Mouse (Mus musculus) cerebral cortex, adult 2 months (tissue): ENCODE results near the gene Lipe.

Source experiments
- WGBS: fragments of 180-500 bp; shearing (Covaris S2); methylation state at CpG from one replicate; pipeline ENCODE4 v1.1.7; 2018; 5-methylcytosine and 5-hydroxymethylcytosine counted together

Lipe gene

DNA sequence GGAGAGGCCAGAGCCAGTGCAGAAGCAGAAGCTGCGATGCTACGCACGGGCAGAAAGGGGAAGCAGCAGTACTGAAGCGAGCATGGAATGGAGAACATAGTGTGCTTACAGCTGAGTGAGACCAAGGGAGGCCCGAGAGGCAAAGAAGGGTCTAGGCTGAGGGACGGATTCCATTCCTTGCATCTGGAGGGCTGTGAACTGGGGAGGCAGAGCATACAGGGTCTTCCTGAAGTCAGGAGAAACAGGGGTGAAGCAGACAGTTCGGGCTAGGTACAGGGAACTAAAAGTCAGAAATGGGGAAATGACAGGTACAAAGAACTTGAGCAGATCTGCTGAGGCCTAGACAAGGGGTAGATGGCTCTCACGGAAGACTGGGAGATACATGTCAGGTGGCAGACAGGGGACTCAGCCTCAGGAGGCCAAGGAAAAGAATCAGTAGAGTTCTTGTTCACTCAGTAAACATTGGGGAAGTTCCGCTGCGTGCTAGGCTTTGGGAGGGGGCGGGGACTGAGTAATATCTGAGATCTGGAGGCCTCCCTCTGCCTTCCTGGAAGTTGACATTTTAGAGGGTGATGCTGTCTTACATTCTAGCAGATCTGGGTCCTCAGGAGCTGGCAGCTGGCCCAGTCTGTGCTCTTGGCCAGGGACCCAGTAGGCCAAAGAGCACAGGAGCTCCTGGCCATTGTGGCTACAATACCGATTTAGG is 12.5 kb downstream of the Lipe start:
- 66% methylated on average over 12 of the region's 12 CpGs for WGBS

DNA sequence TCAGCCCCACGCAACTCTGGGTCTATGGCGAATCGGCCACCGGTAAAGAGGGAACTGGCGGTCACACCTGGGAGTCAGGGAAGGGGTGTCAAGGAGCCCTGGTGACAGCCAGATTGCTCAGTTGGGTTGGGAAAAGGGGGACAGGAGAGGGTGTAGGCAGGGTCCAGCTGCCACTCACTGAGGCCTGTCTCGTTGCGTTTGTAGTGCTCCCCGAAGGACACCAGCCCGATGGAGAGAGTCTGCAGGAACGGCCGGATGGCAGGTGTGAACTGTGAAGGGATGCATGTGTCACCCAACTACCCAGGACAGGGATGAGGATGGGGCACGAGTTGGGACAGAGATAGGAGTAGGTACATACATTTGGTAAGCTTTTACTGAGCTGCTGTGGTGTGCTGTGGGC is 13.3 kb downstream of the Lipe start:
- WGBS, result 93% methylated on average over 12 of the region's 12 CpGs

GRCm38 (mm10) chr7:25384818-25385217 is 13.7 kb downstream of the Lipe start:
- WGBS, result 87% methylated on average over 9 of the region's 9 CpGs

- WGBS, result 80% methylated on average over 13 of the region's 13 CpGs
Observed at GRCm38 (mm10) chr7:25384318-25384717, 14.2 kb downstream of the Lipe start.

DNA sequence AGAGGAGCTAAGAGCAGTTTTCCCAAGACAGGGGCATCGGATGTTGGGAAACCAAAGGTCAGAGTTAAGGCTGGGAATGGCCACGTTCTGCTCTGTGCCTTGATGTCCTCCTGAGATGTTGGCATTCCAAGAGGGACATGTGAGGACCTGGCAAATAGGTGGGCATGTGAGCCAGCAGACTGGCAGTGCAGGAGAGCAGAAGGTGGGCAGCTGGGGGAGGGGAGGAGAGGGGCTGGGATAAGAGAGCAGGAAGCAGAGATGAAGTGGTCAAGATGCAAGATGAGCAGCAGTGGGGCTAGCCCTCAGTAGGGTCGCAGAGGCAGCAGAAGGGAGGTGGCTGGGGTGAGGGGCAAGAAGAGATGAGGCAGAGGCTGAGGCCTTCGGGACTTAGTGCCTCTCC is 14.6 kb downstream of the Lipe start:
- 79% methylated on average over 4 of the region's 4 CpGs for WGBS

DNA sequence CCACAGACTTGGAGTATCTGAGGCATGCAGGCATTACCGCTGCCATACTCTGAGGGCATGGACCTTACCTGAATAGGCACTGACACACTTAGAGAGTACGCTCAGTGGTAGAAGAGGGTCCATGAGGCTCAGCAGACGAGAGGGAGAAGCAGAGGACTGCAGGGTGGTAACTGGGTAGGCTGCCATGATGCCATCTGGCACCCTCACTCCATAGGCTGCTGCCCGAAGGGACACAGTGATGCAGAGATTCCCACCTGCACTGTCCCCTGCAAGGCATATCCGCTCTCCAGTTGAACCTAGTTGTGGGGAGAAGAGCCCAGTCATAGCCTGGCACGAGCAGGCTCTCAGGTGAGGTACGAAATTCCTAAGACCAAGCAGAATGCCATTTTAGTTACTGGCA is 15.1 kb downstream of the Lipe start:
- 83% methylated on average over 7 of the region's 7 CpGs for WGBS

DNA sequence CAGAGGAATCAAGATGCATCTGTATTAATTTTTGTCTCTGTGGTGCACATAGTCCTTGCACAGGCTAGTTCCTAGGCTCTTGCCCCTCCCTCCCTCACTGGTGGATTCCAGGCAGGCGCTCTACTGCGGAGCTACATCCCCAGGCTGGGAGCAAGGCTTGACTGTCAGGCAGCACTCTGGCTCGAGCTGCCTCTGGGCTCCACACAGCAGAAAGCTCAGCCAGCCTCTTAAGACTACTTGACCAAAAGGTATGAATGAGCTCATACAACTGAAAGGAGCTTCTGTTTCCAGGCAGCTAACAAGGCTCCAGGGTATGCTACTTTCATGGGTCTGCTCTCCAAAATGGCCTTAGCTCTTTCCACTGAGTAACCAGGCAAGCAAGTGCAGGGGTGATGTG is 17.2 kb downstream of the Lipe start:
- WGBS, result 65% methylated on average over 3 of the region's 3 CpGs

DNA sequence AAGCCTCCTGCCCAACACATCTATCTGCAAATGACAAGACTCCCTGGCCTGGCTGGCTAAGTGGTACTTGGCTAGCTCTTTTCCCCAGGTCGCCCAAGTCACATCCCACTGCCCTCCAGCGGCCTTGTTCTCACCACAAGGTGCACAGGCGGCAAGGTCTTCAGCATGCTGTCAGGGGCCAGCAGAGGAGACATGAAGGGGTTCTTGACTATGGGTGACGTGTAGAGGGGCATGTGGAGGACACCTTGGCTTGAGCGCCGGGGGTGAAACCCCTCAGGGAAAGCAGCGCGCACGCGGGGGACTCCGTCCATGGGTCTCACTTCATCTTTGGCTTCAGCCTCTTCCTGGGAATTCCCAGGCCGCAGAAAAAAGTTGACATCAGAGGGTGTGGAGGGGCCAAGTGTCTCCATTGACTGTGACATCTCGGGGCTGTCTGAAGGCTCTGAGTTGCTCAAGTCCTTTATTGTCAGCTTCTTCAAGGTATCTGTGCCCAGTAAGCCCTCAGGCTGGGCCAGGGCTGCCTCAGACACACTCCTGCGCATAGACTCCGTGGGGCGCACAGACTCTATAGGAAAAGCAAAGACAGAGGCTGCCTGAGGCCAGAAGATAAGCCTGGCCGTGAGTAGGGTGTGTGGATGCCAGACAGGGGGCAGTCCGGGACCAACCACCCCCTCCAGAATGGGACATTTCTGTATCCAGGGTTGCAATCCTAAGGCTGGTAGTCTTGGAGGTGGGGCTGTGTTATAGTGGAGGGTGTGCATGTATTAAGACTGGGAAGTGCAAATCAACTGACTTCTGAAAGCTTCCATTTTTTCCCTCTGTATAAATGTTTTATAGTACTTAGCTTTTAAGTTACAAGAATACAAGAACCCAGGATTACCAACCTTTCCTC is 17.9 kb downstream of the Lipe start:
- 77% methylated on average over 18 of the region's 18 CpGs for WGBS

GRCm38 (mm10) chr7:25379551-25380351 is 18.8 kb downstream of the Lipe start:
- WGBS, result 20% methylated on average over 42 of the region's 42 CpGs

- 80% methylated on average over 13 of the region's 13 CpGs for WGBS
Observed at GRCm38 (mm10) chr7:25378181-25379100, 20.1 kb downstream of the Lipe start.

DNA sequence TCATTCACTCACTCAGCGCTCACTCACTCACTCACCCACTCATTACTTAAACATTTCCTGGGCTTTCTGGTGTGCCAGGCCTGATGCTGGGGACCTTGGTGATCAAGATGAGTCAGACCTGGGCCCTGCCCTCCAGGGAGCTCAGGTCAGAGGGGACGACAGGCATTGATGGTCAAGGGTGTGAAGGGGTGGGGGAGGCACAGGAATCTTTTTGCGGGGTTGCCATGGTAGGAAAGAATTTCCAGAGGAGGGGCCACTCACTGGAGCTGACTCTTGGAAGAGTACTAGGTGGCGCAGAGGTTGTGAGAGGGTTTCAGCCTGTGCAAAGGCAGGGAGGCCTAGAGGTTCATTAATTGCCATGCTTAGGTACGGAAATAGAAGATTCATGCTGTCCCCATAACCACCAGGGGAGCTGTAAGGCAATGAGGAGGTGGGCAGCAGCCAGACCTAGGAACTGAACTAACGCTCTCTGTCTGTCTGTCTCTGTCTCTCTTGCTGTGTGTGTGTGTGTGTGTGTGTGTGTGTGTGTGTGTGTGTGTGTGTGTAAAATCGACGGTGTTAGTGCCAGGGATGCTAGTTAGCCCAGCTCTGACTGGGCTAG is 21.3 kb downstream of the Lipe start:
- WGBS, result 34% methylated on average over 8 of the region's 8 CpGs

- 12% methylated on average over 17 of the region's 17 CpGs for WGBS
Observed at GRCm38 (mm10) chr7:25376556-25376955, 22.0 kb downstream of the Lipe start.

- 87% methylated on average over 5 of the region's 5 CpGs for WGBS
Observed at GRCm38 (mm10) chr7:25372441-25372840, 26.1 kb downstream of the Lipe start.

DNA sequence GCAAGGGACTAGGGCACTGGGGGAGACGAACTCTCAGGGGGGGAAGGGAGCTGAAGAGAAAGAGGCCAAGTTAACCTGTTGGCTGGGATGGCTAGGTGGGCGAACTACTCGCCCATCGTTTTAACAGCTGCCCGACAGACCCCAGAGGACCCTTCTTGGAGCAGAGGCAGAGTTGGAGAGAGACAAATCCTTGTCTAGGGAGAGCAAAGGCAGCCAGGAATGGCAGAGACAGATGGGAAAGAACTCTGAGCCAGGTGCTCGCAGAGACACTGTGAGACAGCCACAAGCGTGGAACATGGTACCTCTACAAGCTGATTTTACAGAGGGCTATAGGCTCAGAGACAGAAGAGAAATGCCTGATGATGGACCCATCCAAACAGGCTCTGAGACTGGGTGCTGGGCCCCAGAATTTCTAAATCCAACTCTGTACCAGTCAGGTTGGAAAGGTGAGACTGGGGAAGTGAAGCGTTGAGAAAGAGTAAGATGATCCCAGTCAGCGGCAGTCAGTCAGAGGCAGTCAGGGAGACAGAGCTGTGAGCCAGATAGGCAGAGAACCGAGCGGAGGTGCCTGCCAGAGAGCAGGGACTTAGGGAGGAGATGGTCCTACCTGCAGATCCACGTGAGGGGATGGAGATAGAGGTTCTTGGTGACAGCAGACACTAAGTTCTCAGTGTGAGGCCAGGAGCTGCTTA is 29.3 kb downstream of the Lipe start, which contains the start of gene Cnfn:
Gene Cnfn (minus strand): TSS at position 667 of the 692 bp plus-strand sequence.
- 53% methylated on average over 12 of the region's 12 CpGs for WGBS

- 25% methylated on average over 12 of the region's 12 CpGs for WGBS
Observed at GRCm38 (mm10) chr7:25368333-25368732, 30.2 kb downstream of the Lipe start.

DNA sequence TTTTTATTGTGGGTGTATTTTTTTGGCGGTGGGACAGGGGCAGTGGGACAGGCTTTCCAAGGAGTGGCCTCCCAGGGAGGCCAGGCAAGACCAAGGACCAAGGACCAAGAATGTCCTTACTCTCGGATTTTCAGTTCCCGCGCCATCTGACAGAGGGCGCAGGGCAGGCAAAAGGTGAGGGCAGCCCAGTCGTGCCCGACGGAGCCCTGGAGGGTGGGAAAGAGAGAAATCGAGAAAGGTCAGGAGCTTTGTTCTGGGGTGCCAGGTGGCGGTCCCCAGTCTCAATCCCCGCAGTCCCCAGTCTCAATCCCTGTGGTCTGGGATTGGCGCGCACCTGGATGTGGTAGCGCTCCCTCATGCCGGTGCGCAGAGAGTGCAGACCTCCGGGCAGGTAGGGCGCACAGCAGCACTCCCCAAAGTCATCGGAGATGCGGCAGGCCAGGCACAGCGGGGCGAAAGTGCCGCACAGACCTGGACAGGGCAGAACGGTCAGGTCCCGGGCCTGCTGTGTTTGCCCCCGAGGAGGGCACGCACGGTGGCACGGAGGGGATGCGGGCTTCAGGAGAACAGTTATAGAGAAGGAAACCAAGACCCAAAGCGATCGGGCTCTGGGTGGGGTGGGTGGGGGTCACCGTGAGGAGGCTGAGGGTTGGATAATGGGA is 30.7 kb downstream of the Lipe start:
- WGBS, result 13% methylated on average over 33 of the region's 33 CpGs

DNA sequence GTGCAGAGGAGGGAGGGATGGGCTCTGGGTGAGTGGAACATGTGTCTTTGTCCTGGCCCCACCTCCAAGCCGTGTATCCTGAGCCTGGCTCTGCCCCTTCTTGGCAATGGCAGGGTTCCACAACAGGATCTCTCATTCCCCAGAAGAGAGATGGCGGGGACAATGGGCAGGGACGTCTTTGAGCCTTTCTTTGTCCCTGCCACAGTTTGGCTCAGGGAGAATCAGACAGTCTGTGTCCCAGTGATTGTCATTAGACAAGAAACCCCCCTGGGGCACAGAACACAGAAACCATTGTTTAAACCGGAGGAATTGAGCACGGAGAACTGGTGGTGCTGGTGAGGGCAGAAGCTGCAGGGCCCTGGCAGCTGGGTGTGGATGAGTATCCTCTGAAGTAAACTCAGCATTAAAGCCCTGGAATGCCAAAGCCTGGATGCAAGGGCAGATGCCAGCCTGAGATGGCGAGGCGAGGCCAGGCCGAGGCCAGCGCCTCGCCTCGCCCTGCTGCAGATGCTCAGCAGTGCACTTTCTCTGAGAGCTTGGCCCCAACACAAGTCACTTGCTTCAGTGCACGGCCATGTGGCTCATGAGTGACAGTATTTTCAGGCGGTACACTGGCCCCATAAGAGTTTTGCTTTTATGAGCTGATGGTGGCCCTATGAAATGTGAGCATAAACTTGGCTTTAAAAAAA is 32.4 kb downstream of the Lipe start:
- 49% methylated on average over 13 of the region's 13 CpGs for WGBS

GRCm38 (mm10) chr7:25363632-25364031 is 34.9 kb downstream of the Lipe start:
- 93% methylated on average over 17 of the region's 17 CpGs for WGBS

DNA sequence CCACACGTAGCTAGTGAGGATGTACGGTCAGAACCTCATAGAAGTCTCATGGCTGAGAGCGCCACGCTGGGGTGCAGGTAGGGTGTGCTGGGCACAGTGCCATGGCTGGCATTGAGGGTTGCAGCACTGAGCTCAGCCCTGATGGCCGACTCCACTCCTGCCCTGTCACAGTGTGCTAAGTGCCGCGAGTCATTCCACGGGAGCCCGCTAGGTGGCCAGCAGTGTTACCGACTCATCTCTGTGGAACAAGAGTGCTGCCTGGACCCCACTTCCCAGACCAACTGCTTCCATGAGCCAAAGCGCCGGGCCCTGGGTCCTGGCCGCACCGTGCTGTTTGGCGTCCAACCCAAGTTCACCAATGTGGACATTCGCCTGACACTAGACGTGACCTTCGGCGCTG is 35.4 kb downstream of the Lipe start:
- 86% methylated on average over 19 of the region's 19 CpGs for WGBS
